Mouse (Mus musculus) intestine, postnatal 0 days (tissue): ENCODE results near the gene Klhdc3. TPM values are rescaled to one million over a fixed set of nuclear protein-coding genes. Genes with fewer than 3 reads are reported as not detected.
A peak's percentile ranks its signal among the peaks of the same experiment; 100 is the strongest.

Source experiments
- ATAC-seq: fragments of 200-750 bp; cut with Nextera tagmentation; 2 replicates; pipeline ENCODE4 v1.8.0; 2017; ENCODE audit warnings: mild to moderate bottlenecking, moderate TSS enrichment, moderate library complexity
- H3K27ac ChIP-seq: fragments of 300-500 bp; sonication (generic); 2 replicates; pipeline ENCODE4 v1.5.1; 2014; ENCODE audit warnings: mild to moderate bottlenecking, low read depth, low read length, moderate library complexity
- H3K27me3 ChIP-seq: fragments of 300-500 bp; sonication (generic); replicated peaks from 2 replicates; pipeline ENCODE4 v1.6.1; 2014; ENCODE audit warnings: low read length, mixed read lengths; ENCODE audit not compliant: control insufficient read depth, insufficient read depth
- H3K36me3 ChIP-seq: fragments of 300-500 bp; sonication (generic); 2 replicates; pipeline ENCODE4 v1.6.1; 2014; ENCODE audit warnings: mild to moderate bottlenecking, moderate library complexity; ENCODE audit not compliant: control insufficient read depth, insufficient read depth
- H3K4me1 ChIP-seq: fragments of 300-500 bp; sonication (generic); replicated peaks from 2 replicates; pipeline ENCODE4 v1.6.1; 2014; ENCODE audit warnings: antibody characterized with exemption, low read length, mixed read lengths; ENCODE audit not compliant: control insufficient read depth, insufficient read depth
- H3K4me2 ChIP-seq: fragments of 300-500 bp; sonication (generic); replicated peaks from 2 replicates; pipeline ENCODE4 v1.6.1; 2014; ENCODE audit warnings: low read depth, mild to moderate bottlenecking, moderate library complexity
- H3K4me3 ChIP-seq: fragments of 300-500 bp; sonication (generic); 2 replicates; pipeline ENCODE4 v1.5.1; 2014; ENCODE audit warnings: low read depth, low read length
- H3K9ac ChIP-seq: fragments of 300-500 bp; sonication (generic); 2 replicates; pipeline ENCODE4 v1.6.1; 2014; ENCODE audit warnings: mild to moderate bottlenecking, low read depth, low read length
- H3K9me3 ChIP-seq: fragments of 300-500 bp; sonication (generic); 2 replicates; pipeline ENCODE4 v1.6.1; 2016; ENCODE audit warnings: mixed run types; ENCODE audit not compliant: control insufficient read depth
- CTCF ChIP-seq: sonication (generic); IDR thresholded peaks from 2 replicates; pipeline ENCODE4 v1.5.1; 2016; ENCODE audit warnings: low read depth, mild to moderate bottlenecking, control low read depth, antibody characterized with exemption, moderate library complexity
- WGBS: fragments of 180-500 bp; shearing (Covaris S2); extraction: QIAGEN DNeasy Blood & Tissue Kit; methylation state at CpG from one replicate; pipeline ENCODE4 v1.1.7; 2014; 5-methylcytosine and 5-hydroxymethylcytosine counted together
- polyA plus RNA-seq: library from polyadenylated mRNA; unstranded; fragments of >200 nt; fragmentation: Nextera tagmentation; extraction: Ambion mirVana; gene quantifications from 2 replicates; pipeline ENCODE4 v1.2.1, GENCODE M21; 2015

Klhdc3 gene
- polyA plus RNA-seq, 1 experiment from 2014 or later: 94.2 TPM

GRCm38 (mm10) chr17:46694517-46695063, 13.9 kb upstream of the Klhdc3 start:
- no peaks in the 10 kb centered on the region for H3K9me3 ChIP-seq
- WGBS: 79% methylated on average over 1 of the region's 1 CpGs
- ATAC-seq: no peak

GRCm38 (mm10) chr17:46691390-46691789, 10.7 kb upstream of the Klhdc3 start:
- no peaks in the 10 kb centered on the region for H3K4me1 ChIP-seq
- H3K27me3 ChIP-seq: no peaks in the 10 kb centered on the region
- no peak overlapping the region for H3K9ac ChIP-seq
- no peak overlapping the region for H3K4me3 ChIP-seq
- 76% methylated on average over 2 of the region's 2 CpGs for WGBS
- H3K4me2 ChIP-seq: no peak overlapping the region
- no peak overlapping the region for H3K27ac ChIP-seq
- H3K36me3 ChIP-seq: peaks cover 36% of the 10 kb centered on the region
- H3K9me3 ChIP-seq: no peaks in the 10 kb centered on the region
- no peak for ATAC-seq
- no peak for TF ChIP-seq CTCF

More at GRCm38 (mm10) chr17:46694517-46695063, 13.9 kb upstream of the Klhdc3 start:
- Histone ChIP-seq H3K9ac (no peak overlapping the region), H3K4me1 (no peaks in the 10 kb centered on the region; the same call in 1 of the 2 replicates), H3K27me3 (no peaks in the 10 kb centered on the region), H3K27ac (no peak overlapping the region), H3K36me3 (peaks cover 29% of the 10 kb centered on the region; the same call in 1 of the 2 replicates), H3K4me2 (no peak overlapping the region), H3K4me3 (no peak overlapping the region)
- no peak for TF ChIP-seq CTCF

GRCm38 (mm10) chr17:46690665-46691064, 10.0 kb upstream of the Klhdc3 start:
- no peak for ATAC-seq
- Histone ChIP-seq H3K27ac (no peak overlapping the region), H3K4me2 (no peak overlapping the region), H3K9me3 (no peaks in the 10 kb centered on the region), H3K36me3 (peaks cover 42% of the 10 kb centered on the region), H3K4me3 (no peak overlapping the region), H3K27me3 (no peaks in the 10 kb centered on the region), H3K4me1 (no peaks in the 10 kb centered on the region), H3K9ac (no peak overlapping the region)
- no peak for TF ChIP-seq CTCF
- 87% methylated on average over 12 of the region's 12 CpGs for WGBS

- no peaks in the 10 kb centered on the region for H3K9me3 ChIP-seq
- no peak overlapping the region for H3K4me2 ChIP-seq
- no peak for TF ChIP-seq CTCF
- H3K9ac ChIP-seq: no peak overlapping the region
- H3K27me3 ChIP-seq: no peaks in the 10 kb centered on the region
- ATAC-seq: no peak
- peaks cover 3% of the 10 kb centered on the region; the same call in 1 of the 2 replicates for H3K4me1 ChIP-seq
- no peak overlapping the region for H3K4me3 ChIP-seq
- WGBS: 81% methylated on average over 6 of the region's 6 CpGs
- peaks cover 58% of the 10 kb centered on the region for H3K36me3 ChIP-seq
- H3K27ac ChIP-seq: no peak overlapping the region
Measured at GRCm38 (mm10) chr17:46685913-46686312, 5.2 kb upstream of the Klhdc3 start.

GRCm38 (mm10) chr17:46682654-46683389, 2.1 kb upstream of the Klhdc3 start:
- no peak for TF ChIP-seq CTCF
- no peak for ATAC-seq
- peaks cover 3% of the 10 kb centered on the region; the same call in 1 of the 2 replicates for H3K4me1 ChIP-seq
- no peaks in the 10 kb centered on the region for H3K9me3 ChIP-seq
- H3K27me3 ChIP-seq: no peaks in the 10 kb centered on the region
- H3K4me2 ChIP-seq: no peak overlapping the region
- no peak overlapping the region for H3K9ac ChIP-seq
- WGBS: 76% methylated on average over 16 of the region's 16 CpGs
- H3K4me3 ChIP-seq: no peak overlapping the region
- H3K36me3 ChIP-seq: peaks cover 48% of the 10 kb centered on the region
- peak overlapping the region; percentile 15; the same call in 1 of the 2 replicates for H3K27ac ChIP-seq

- peak overlapping the region; percentile 87 for H3K4me3 ChIP-seq
- WGBS: 21% methylated on average over 12 of the region's 12 CpGs
- H3K9me3 ChIP-seq: no peaks in the 10 kb centered on the region
- H3K27ac ChIP-seq: 0 out of 2 replicates have a peak overlapping the region, but pooled peaks have one; percentile 50
- no peak for TF ChIP-seq CTCF
- H3K4me1 ChIP-seq: peaks cover 3% of the 10 kb centered on the region; the same call in 1 of the 2 replicates
- ATAC-seq: no peak
- H3K9ac ChIP-seq: peak overlapping the region; percentile 67
- H3K4me2 ChIP-seq: peak overlapping the region; percentile 89
- no peaks in the 10 kb centered on the region for H3K27me3 ChIP-seq
- H3K36me3 ChIP-seq: peaks cover 48% of the 10 kb centered on the region
Measured at GRCm38 (mm10) chr17:46681466-46682118, 878 bp upstream of the Klhdc3 start.
